Mouse (Mus musculus): ENCODE data around the gene Haus6. TPM values are rescaled to one million over a fixed set of nuclear protein-coding genes. Genes with fewer than 3 reads are reported as not detected.

The Haus6 gene
- polyA plus RNA-seq, 1 experiment from 2014 or later: 21.2 TPM

DNA sequence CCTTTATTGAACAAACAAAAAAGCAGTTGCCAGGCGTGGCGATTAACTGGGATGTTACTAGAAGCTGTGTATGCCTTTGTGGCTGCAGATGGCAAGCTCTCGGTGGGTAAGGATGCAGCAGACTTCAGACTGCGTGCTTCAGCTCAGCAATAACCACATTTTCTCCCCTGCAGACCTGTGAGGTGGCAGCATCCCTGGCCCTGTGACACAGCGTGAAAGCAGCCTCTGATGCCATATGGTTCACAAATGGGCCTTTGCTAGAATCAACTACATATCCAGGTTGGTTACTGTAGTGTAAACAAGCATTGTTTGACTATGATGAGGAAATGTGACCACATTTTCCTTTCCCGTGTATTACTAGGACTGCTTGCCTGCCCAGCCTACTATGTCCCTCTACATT lies 82.7 kb downstream of the Haus6 start:
- Histone ChIP-seq H3K4me3 (ENCODE audit: low read length) (no peak overlapping the region), H3K27ac (ENCODE audit: low read length) (no peak overlapping the region), H3K9ac (ENCODE audit: low read length) (no peak overlapping the region), H3K4me2 (ENCODE audit: low read depth, low read length) (no peak overlapping the region), H3K36me3 (ENCODE audit: control insufficient read depth, insufficient read depth, low read length) (no peaks in the 10 kb centered on the region), H3K4me1 (replicated peaks; ENCODE audit: control insufficient read depth, insufficient read depth, low read length) (peaks cover 4% of the 10 kb centered on the region; the same call in 1 of the 2 replicates), H3K9me3 (ENCODE audit: control insufficient read depth, low read length) (no peaks in the 10 kb centered on the region), H3K27me3 (ENCODE audit: control insufficient read depth, insufficient read depth, low read depth, low read length) (no peaks in the 10 kb centered on the region)
- ATAC-seq (ENCODE audit: low read depth): no peak
- 73% methylated on average over 6 of the region's 6 CpGs for WGBS

Other genes starting within 250 kb of the Haus6 start
- gene Saxo1, start 53.7 kb downstream of the Haus6 start, polyA plus RNA-seq (2015; fragmentation: Nextera tagmentation; extraction: Ambion mirVana): not detected in 2 replicates
- gene Rraga, start 36.4 kb downstream of the Haus6 start, polyA plus RNA-seq (2015; fragmentation: Nextera tagmentation; extraction: Ambion mirVana): 97.0 and 98.6 TPM in 2 replicates
- 152 and 162 TPM in 2 replicates for gene Plin2, start 58.0 kb upstream of the Haus6 start, polyA plus RNA-seq (2015; fragmentation: Nextera tagmentation; extraction: Ambion mirVana)
- gene Dennd4c, start 136.5 kb upstream of the Haus6 start, polyA plus RNA-seq (2015; fragmentation: Nextera tagmentation; extraction: Ambion mirVana): 6.6 and 7.5 TPM in 2 replicates
- gene Rps6, start 245.4 kb upstream of the Haus6 start, polyA plus RNA-seq (2015; fragmentation: Nextera tagmentation; extraction: Ambion mirVana): 689 and 723 TPM in 2 replicates

Measured in lung, embryonic 16.5 days (tissue).